In genomic region chr2:75767871-75768558, GRCm38 (mm10) we compare ENCODE assay signal across 9 mouse cellular contexts.
DNase-seq lines count a peak whose midpoint lies in the region; ATAC-seq lines count a peak whose summit lies in the region.
"Had no signal": no experiment of that assay in that cellular context is flagged by ENCODE, and none has a peak within 500 bp of the region (broad histone marks: within the 10 kb centered on the region; RNA-seq: fewer than 3 reads in every experiment).

No protein-coding gene starts in this region.

- H3K4me1 ChIP-seq in hindbrain, embryonic 14.5 days (replicated peaks; ENCODE audit: control insufficient read depth, insufficient read depth, low read length) = peaks cover 4% of the 10 kb centered on the region; the same call in 1 of the 2 replicates
- H3K4me1 ChIP-seq in hindbrain, embryonic 12.5 days = peaks cover 6% of the 10 kb centered on the region; the same call in 1 of the 2 replicates

- no peak overlapping the region for H3K4me3 ChIP-seq in hindbrain, embryonic 14.5 days (replicated peaks; ENCODE audit: low read length)
- no peak overlapping the region for H3K4me3 ChIP-seq in hindbrain, embryonic 12.5 days
- H3K4me3 ChIP-seq: limb, embryonic 13.5 days had no signal

- 0 out of 2 replicates have a peak, but pooled peaks have one; percentile 53 for ATAC-seq in hindbrain, embryonic 14.5 days (ENCODE audit: low FRiP score)
- no peak for ATAC-seq in hindbrain, embryonic 12.5 days (ENCODE audit: low FRiP score)

- no peak overlapping the region for H3K27ac ChIP-seq in hindbrain, embryonic 14.5 days
- H3K27ac ChIP-seq in hindbrain, embryonic 12.5 days = no peak overlapping the region
- H3K27ac ChIP-seq: limb, embryonic 13.5 days had no signal

- H3K27me3 ChIP-seq in hindbrain, embryonic 14.5 days (ENCODE audit: control insufficient read depth, insufficient read depth, low read length) = no peaks in the 10 kb centered on the region
- H3K27me3 ChIP-seq in hindbrain, embryonic 12.5 days = no peaks in the 10 kb centered on the region
- H3K27me3 ChIP-seq: limb, embryonic 13.5 days had no signal

- H3K9ac ChIP-seq in hindbrain, embryonic 14.5 days = no peak overlapping the region
- H3K9ac ChIP-seq in hindbrain, embryonic 12.5 days = no peak overlapping the region
- H3K9ac ChIP-seq: limb, embryonic 13.5 days had no signal

- no peaks in the 10 kb centered on the region for H3K36me3 ChIP-seq in hindbrain, embryonic 14.5 days (replicated peaks; ENCODE audit: control insufficient read depth, insufficient read depth)
- no peaks in the 10 kb centered on the region for H3K36me3 ChIP-seq in hindbrain, embryonic 12.5 days
- H3K36me3 ChIP-seq: limb, embryonic 13.5 days had no signal

- H3K4me2 ChIP-seq in hindbrain, embryonic 14.5 days (replicated peaks) = no peak overlapping the region
- H3K4me2 ChIP-seq in hindbrain, embryonic 12.5 days (replicated peaks) = no peak overlapping the region
- H3K4me2 ChIP-seq: limb, embryonic 13.5 days had no signal

- 58% methylated on average over 7 of the region's 7 CpGs for WGBS in hindbrain, embryonic 14.5 days
- 53% methylated on average over 7 of the region's 7 CpGs for WGBS in hindbrain, embryonic 12.5 days

- no peaks in the 10 kb centered on the region for H3K9me3 ChIP-seq in hindbrain, embryonic 14.5 days (ENCODE audit: control insufficient read depth, low read length)
- H3K9me3 ChIP-seq in hindbrain, embryonic 12.5 days (replicated peaks) = no peaks in the 10 kb centered on the region
- H3K9me3 ChIP-seq: limb, embryonic 13.5 days had no signal

- DNase-seq in hindbrain, embryonic 14.5 days (ENCODE audit: low spot score) = peak; percentile 72
- peak; percentile 64 for DNase-seq in embryo, embryonic 10 days (ENCODE audit: low spot score)
- DNase-seq in kidney, adult 11 months = peak; percentile 80
- DNase-seq in lung, postnatal 10 days = peak; percentile 56
- DNase-seq in cerebellum, postnatal 36 days = no peak
- DNase-seq in layer of hippocampus, postnatal 25 days (ENCODE audit: extremely low spot score in 1 of 2, low spot score in 1 of 2) = no peak
- no peak for DNase-seq in frontal cortex, postnatal 36 days (ENCODE audit: low spot score in 2 of 2)

Comparison
In these comparisons a context has a peak if more than half of its experiments do, and no peak if none do; other contexts are left out.
1. DNase-seq: peak in hindbrain, embryonic 14.5 days (single experiment), embryo, embryonic 10 days (single experiment), kidney, adult 11 months (single experiment) and lung, postnatal 10 days (single experiment); none in cerebellum, postnatal 36 days (0 of 2), layer of hippocampus, postnatal 25 days (0 of 2) and frontal cortex, postnatal 36 days (0 of 2).